Mouse (Mus musculus): ENCODE measurements around the gene Tspan32. TPM values are rescaled to one million over a fixed set of nuclear protein-coding genes. Genes with fewer than 3 reads are reported as not detected.

The Tspan32 gene
- polyA plus RNA-seq, 1 experiment = not detected

GRCm38 (mm10) chr7:143033581-143033980 is 28.7 kb downstream of the Tspan32 start:
- no peak for TF ChIP-seq POLR2A (IDR thresholded peaks at IDR 0.05; ENCODE audit: insufficient read depth, low read length)
- no peak for TF ChIP-seq EP300 (IDR thresholded peaks at IDR 0.05; ENCODE audit: insufficient read depth, low read depth, low read length)
- no peak for TF ChIP-seq CTCF (IDR thresholded peaks at IDR 0.05; ENCODE audit: low read depth, low read length)
- H3K9ac ChIP-seq (ENCODE audit: low read depth, poor library complexity, severe bottlenecking) = no peak overlapping the region
- H3K4me1 ChIP-seq (ENCODE audit: control insufficient read depth, insufficient read depth, low read length) = no peaks in the 10 kb centered on the region

GRCm38 (mm10) chr7:143034112-143034511 is 29.3 kb downstream of the Tspan32 start:
- Histone ChIP-seq H3K4me3 (ENCODE audit: low read depth, low read length) (no peak overlapping the region), H3K4me1 (ENCODE audit: control insufficient read depth, insufficient read depth, low read length) (no peaks in the 10 kb centered on the region), H3K9ac (ENCODE audit: low read depth, poor library complexity, severe bottlenecking) (no peak overlapping the region), H3K27me3 (ENCODE audit: control insufficient read depth, insufficient read depth, low read length, poor library complexity, severe bottlenecking) (no peaks in the 10 kb centered on the region), H3K27ac (ENCODE audit: insufficient read depth, low read length) (no peak overlapping the region), H3K9me3 (replicated peaks; ENCODE audit: control insufficient read depth, insufficient read depth, low read length, poor library complexity, severe bottlenecking) (no peaks in the 10 kb centered on the region), H3K36me3 (ENCODE audit: control insufficient read depth, insufficient read depth, low read length, poor library complexity, severe bottlenecking) (no peaks in the 10 kb centered on the region)
- no peak for TF ChIP-seq EP300 (IDR thresholded peaks at IDR 0.05; ENCODE audit: insufficient read depth, low read depth, low read length)
- TF ChIP-seq CTCF (IDR thresholded peaks at IDR 0.05; ENCODE audit: low read depth, low read length) = no peak
- no peak for TF ChIP-seq POLR2A (IDR thresholded peaks at IDR 0.05; ENCODE audit: insufficient read depth, low read length)

More at GRCm38 (mm10) chr7:143033581-143033980, 28.7 kb downstream of the Tspan32 start:
- no peaks in the 10 kb centered on the region for H3K9me3 ChIP-seq (replicated peaks; ENCODE audit: control insufficient read depth, insufficient read depth, low read length, poor library complexity, severe bottlenecking)
- H3K27me3 ChIP-seq (ENCODE audit: control insufficient read depth, insufficient read depth, low read length, poor library complexity, severe bottlenecking) = no peaks in the 10 kb centered on the region
- no peaks in the 10 kb centered on the region for H3K36me3 ChIP-seq (ENCODE audit: control insufficient read depth, insufficient read depth, low read length, poor library complexity, severe bottlenecking)
- H3K4me3 ChIP-seq (ENCODE audit: low read depth, low read length) = no peak overlapping the region
- no peak overlapping the region for H3K27ac ChIP-seq (ENCODE audit: insufficient read depth, low read length)

GRCm38 (mm10) chr7:143034519-143035450 is 29.9 kb downstream of the Tspan32 start:
- no peak overlapping the region for H3K27ac ChIP-seq (ENCODE audit: insufficient read depth, low read length)
- H3K4me1 ChIP-seq (ENCODE audit: control insufficient read depth, insufficient read depth, low read length) = no peaks in the 10 kb centered on the region
- H3K36me3 ChIP-seq (ENCODE audit: control insufficient read depth, insufficient read depth, low read length, poor library complexity, severe bottlenecking) = no peaks in the 10 kb centered on the region
- no peak overlapping the region for H3K9ac ChIP-seq (ENCODE audit: low read depth, poor library complexity, severe bottlenecking)
- H3K4me3 ChIP-seq (ENCODE audit: low read depth, low read length) = no peak overlapping the region
- TF ChIP-seq POLR2A (IDR thresholded peaks at IDR 0.05; ENCODE audit: insufficient read depth, low read length) = no peak
- no peak for TF ChIP-seq CTCF (IDR thresholded peaks at IDR 0.05; ENCODE audit: low read depth, low read length)
- no peak for TF ChIP-seq EP300 (IDR thresholded peaks at IDR 0.05; ENCODE audit: insufficient read depth, low read depth, low read length)
- no peaks in the 10 kb centered on the region for H3K27me3 ChIP-seq (ENCODE audit: control insufficient read depth, insufficient read depth, low read length, poor library complexity, severe bottlenecking)
- H3K9me3 ChIP-seq (replicated peaks; ENCODE audit: control insufficient read depth, insufficient read depth, low read length, poor library complexity, severe bottlenecking) = no peaks in the 10 kb centered on the region

GRCm38 (mm10) chr7:143036787-143037186 is 31.9 kb downstream of the Tspan32 start:
- H3K36me3 ChIP-seq (ENCODE audit: control insufficient read depth, insufficient read depth, low read length, poor library complexity, severe bottlenecking) = no peaks in the 10 kb centered on the region
- no peaks in the 10 kb centered on the region for H3K4me1 ChIP-seq (ENCODE audit: control insufficient read depth, insufficient read depth, low read length)
- TF ChIP-seq POLR2A (IDR thresholded peaks at IDR 0.05; ENCODE audit: insufficient read depth, low read length) (no peak), EP300 (IDR thresholded peaks at IDR 0.05; ENCODE audit: insufficient read depth, low read depth, low read length) (no peak), CTCF (IDR thresholded peaks at IDR 0.05; ENCODE audit: low read depth, low read length) (no peak)
- H3K9ac ChIP-seq (ENCODE audit: low read depth, poor library complexity, severe bottlenecking) = no peak overlapping the region
- H3K27me3 ChIP-seq (ENCODE audit: control insufficient read depth, insufficient read depth, low read length, poor library complexity, severe bottlenecking) = no peaks in the 10 kb centered on the region
- no peak overlapping the region for H3K4me3 ChIP-seq (ENCODE audit: low read depth, low read length)
- H3K27ac ChIP-seq (ENCODE audit: insufficient read depth, low read length) = no peak overlapping the region
- H3K9me3 ChIP-seq (replicated peaks; ENCODE audit: control insufficient read depth, insufficient read depth, low read length, poor library complexity, severe bottlenecking) = no peaks in the 10 kb centered on the region

GRCm38 (mm10) chr7:143037306-143037705 is 32.5 kb downstream of the Tspan32 start:
- H3K9ac ChIP-seq (ENCODE audit: low read depth, poor library complexity, severe bottlenecking) = no peak overlapping the region
- H3K9me3 ChIP-seq (replicated peaks; ENCODE audit: control insufficient read depth, insufficient read depth, low read length, poor library complexity, severe bottlenecking) = no peaks in the 10 kb centered on the region
- no peak overlapping the region for H3K4me3 ChIP-seq (ENCODE audit: low read depth, low read length)
- no peaks in the 10 kb centered on the region for H3K4me1 ChIP-seq (ENCODE audit: control insufficient read depth, insufficient read depth, low read length)
- no peak overlapping the region for H3K27ac ChIP-seq (ENCODE audit: insufficient read depth, low read length)
- TF ChIP-seq CTCF (IDR thresholded peaks at IDR 0.05; ENCODE audit: low read depth, low read length) (no peak), POLR2A (IDR thresholded peaks at IDR 0.05; ENCODE audit: insufficient read depth, low read length) (no peak), EP300 (IDR thresholded peaks at IDR 0.05; ENCODE audit: insufficient read depth, low read depth, low read length) (no peak)
- no peaks in the 10 kb centered on the region for H3K36me3 ChIP-seq (ENCODE audit: control insufficient read depth, insufficient read depth, low read length, poor library complexity, severe bottlenecking)
- H3K27me3 ChIP-seq (ENCODE audit: control insufficient read depth, insufficient read depth, low read length, poor library complexity, severe bottlenecking) = no peaks in the 10 kb centered on the region
